Mouse (Mus musculus) adipocyte (in vitro differentiated cells): ENCODE measurements at regions not wholly inside any gene's neighbourhood (a gene's known extent, or its start where the extent isn't known, plus 50 kb on each side); places are given as distances from the start of the nearest gene placed in this dataset.

Experiments used
- DNase-seq: peaks from one replicate; pipeline ENCODE4 v3.0.0-alpha.2; 2016; ENCODE audit warnings: low spot score

- DNase-seq: no peak
Observed at GRCm38 (mm10) chr9:115547625-115548325, 237.6 kb upstream of the Stt3b start.

GRCm38 (mm10) chr9:115548722-115549349, 238.6 kb upstream of the Stt3b start:
- no peak for DNase-seq

GRCm38 (mm10) chr9:115551080-115551479, 240.9 kb upstream of the Stt3b start:
- DNase-seq: no peak

GRCm38 (mm10) chr9:115551501-115551900, 241.3 kb upstream of the Stt3b start:
- no peak for DNase-seq

- DNase-seq: no peak
Observed at GRCm38 (mm10) chr9:115558131-115558530, 247.9 kb upstream of the Stt3b start.

- DNase-seq: no peak
Observed at GRCm38 (mm10) chr9:115559521-115559920, 249.3 kb upstream of the Stt3b start.

- no peak for DNase-seq
Observed at GRCm38 (mm10) chr9:115561207-115561606, 251.0 kb upstream of the Stt3b start.

- no peak for DNase-seq
Observed at GRCm38 (mm10) chr9:115562783-115563182, 252.6 kb upstream of the Stt3b start.

- no peak for DNase-seq
Observed at GRCm38 (mm10) chr9:115564366-115564765, 254.1 kb upstream of the Stt3b start.

- DNase-seq: no peak
Observed at GRCm38 (mm10) chr9:115568693-115569334, 258.6 kb upstream of the Stt3b start.

GRCm38 (mm10) chr9:115570998-115571397, 260.8 kb upstream of the Stt3b start:
- DNase-seq: no peak

GRCm38 (mm10) chr9:115581116-115581515, 270.9 kb upstream of the Stt3b start:
- DNase-seq: no peak

- no peak for DNase-seq
Observed at GRCm38 (mm10) chr9:115583548-115583947, 273.3 kb upstream of the Stt3b start.

- no peak for DNase-seq
Observed at GRCm38 (mm10) chr9:115584874-115585273, 274.7 kb upstream of the Stt3b start.

- no peak for DNase-seq
Observed at GRCm38 (mm10) chr9:115592466-115592865, 282.2 kb upstream of the Stt3b start.

GRCm38 (mm10) chr9:115600228-115600627, 290.0 kb upstream of the Stt3b start:
- no peak for DNase-seq

GRCm38 (mm10) chr9:115600826-115601225, 290.6 kb upstream of the Stt3b start:
- no peak for DNase-seq

GRCm38 (mm10) chr9:115602772-115603171, 292.6 kb upstream of the Stt3b start:
- no peak for DNase-seq

GRCm38 (mm10) chr9:115604450-115604849, 294.2 kb upstream of the Stt3b start:
- DNase-seq: no peak

GRCm38 (mm10) chr9:115604968-115605682, 294.9 kb upstream of the Stt3b start:
- DNase-seq: no peak

GRCm38 (mm10) chr9:115607961-115608360, 297.7 kb upstream of the Stt3b start:
- no peak for DNase-seq

- no peak for DNase-seq
Observed at GRCm38 (mm10) chr9:115608377-115608776, 298.2 kb upstream of the Stt3b start.

GRCm38 (mm10) chr9:115609904-115610303, 299.4 kb upstream of the Gadl1 start:
- DNase-seq: no peak
